Mouse (Mus musculus): Measurements from ENCODE around the gene Poc1b. TPM values are rescaled to one million over a fixed set of nuclear protein-coding genes. Genes with fewer than 3 reads are reported as not detected.

The Poc1b gene
- polyA plus RNA-seq, 1 experiment from 2014 or later: 15.8 TPM

DNA sequence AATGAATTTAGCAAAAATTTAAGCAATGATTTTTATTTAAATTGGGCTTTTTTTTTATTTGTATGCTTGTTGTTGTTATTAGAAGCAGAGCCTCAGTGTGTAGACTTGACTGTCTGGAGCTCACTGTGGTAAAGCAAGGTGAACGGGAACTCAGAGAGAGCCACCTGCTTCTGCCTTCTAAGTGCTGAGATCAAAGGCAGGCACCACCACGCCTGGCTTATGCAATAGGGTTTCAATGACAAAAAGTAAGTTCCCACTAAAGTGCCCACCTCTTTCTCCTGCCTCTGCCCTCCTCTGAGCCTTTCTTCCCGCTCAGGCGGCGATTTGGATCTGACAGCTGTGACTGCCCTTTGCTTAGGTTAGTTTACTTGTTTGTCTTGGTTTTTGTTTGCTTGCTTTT lies 72.3 kb downstream of the Poc1b start:
- H3K36me3 ChIP-seq (ENCODE audit: insufficient read depth, low read length): no peaks in the 10 kb centered on the region
- H3K4me2 ChIP-seq (ENCODE audit: low read length): no peak overlapping the region
- H3K27me3 ChIP-seq (ENCODE audit: insufficient read depth, low read length): no peaks in the 10 kb centered on the region
- ATAC-seq (replicated peaks; ENCODE audit: low FRiP score, low read depth): no peak
- WGBS: 94% methylated on average over 5 of the region's 5 CpGs
- TF ChIP-seq CTCF (IDR thresholded peaks at IDR 0.05; ENCODE audit: low read depth): no peak
- DNase-seq (ENCODE audit: low spot score): no peak
- no peaks in the 10 kb centered on the region for H3K9me3 ChIP-seq (replicated peaks; ENCODE audit: low read length)
- no peak overlapping the region for H3K27ac ChIP-seq
- no peaks in the 10 kb centered on the region for H3K4me1 ChIP-seq (replicated peaks; ENCODE audit: insufficient read depth, low read length)
- no peak overlapping the region for H3K9ac ChIP-seq (ENCODE audit: low read depth, low read length)
- no peak overlapping the region for H3K4me3 ChIP-seq (replicated peaks; ENCODE audit: low read depth, low read length)

DNA sequence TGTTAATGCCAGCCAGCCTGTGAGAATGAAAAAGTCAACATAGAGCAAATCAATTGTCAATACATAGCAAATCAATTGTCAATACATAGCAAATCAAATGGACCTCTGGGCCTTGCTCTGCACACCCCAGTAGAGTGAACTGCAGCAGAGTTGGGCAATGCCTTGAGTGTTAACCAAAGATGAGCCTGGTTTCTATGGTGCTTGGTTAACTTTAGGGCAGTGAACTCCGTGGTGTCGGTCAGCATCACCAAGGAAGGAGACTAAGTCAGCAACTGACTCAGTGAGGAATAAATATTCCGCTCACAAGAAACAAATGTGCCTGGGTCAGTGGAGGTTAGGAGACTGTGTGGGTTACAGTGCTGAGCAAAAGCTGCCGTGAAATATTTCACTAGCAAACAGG lies 72.7 kb downstream of the Poc1b start:
- H3K27ac ChIP-seq: no peak overlapping the region
- no peaks in the 10 kb centered on the region for H3K36me3 ChIP-seq (ENCODE audit: insufficient read depth, low read length)
- H3K9me3 ChIP-seq (replicated peaks; ENCODE audit: low read length): no peaks in the 10 kb centered on the region
- ATAC-seq (replicated peaks; ENCODE audit: low FRiP score, low read depth) (no peak), DNase-seq (ENCODE audit: low spot score) (no peak)
- no peak for TF ChIP-seq CTCF (IDR thresholded peaks at IDR 0.05; ENCODE audit: low read depth)
- no peaks in the 10 kb centered on the region for H3K27me3 ChIP-seq (ENCODE audit: insufficient read depth, low read length)
- WGBS: 85% methylated on average over 4 of the region's 4 CpGs
- no peak overlapping the region for H3K4me2 ChIP-seq (ENCODE audit: low read length)
- no peaks in the 10 kb centered on the region for H3K4me1 ChIP-seq (replicated peaks; ENCODE audit: insufficient read depth, low read length)
- no peak overlapping the region for H3K4me3 ChIP-seq (replicated peaks; ENCODE audit: low read depth, low read length)
- no peak overlapping the region for H3K9ac ChIP-seq (ENCODE audit: low read depth, low read length)

DNA sequence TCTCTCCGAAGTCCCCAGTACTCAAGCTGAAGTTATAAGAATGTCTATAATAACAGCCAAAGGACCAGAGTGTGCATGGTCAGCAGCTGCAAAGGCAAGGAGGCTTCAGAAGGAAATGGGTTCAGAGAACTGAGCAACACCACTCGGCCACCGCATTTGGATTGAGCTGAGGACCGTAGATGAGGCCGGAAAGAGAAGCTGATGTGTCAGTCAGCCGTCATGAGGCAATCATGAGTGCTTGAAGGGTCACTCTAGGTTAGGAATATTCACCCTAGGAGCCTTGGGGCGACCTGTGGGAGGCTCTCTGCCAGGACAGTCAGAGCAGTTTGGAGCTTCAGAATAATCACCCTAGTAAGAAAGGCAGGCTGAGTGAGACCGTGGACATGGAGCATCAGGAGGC lies 74.7 kb downstream of the Poc1b start:
- 0 out of 2 replicates have a peak, but pooled peaks cover 4% of the 10 kb centered on the region for H3K36me3 ChIP-seq (ENCODE audit: insufficient read depth, low read length)
- no peak for TF ChIP-seq CTCF (IDR thresholded peaks at IDR 0.05; ENCODE audit: low read depth)
- H3K9ac ChIP-seq (ENCODE audit: low read depth, low read length): no peak overlapping the region
- ATAC-seq (replicated peaks; ENCODE audit: low FRiP score, low read depth) (no peak), DNase-seq (ENCODE audit: low spot score) (no peak)
- no peaks in the 10 kb centered on the region for H3K27me3 ChIP-seq (ENCODE audit: insufficient read depth, low read length)
- H3K4me1 ChIP-seq (replicated peaks; ENCODE audit: insufficient read depth, low read length): no peaks in the 10 kb centered on the region
- WGBS: 88% methylated on average over 8 of the region's 8 CpGs
- no peak overlapping the region for H3K27ac ChIP-seq
- no peaks in the 10 kb centered on the region for H3K9me3 ChIP-seq (replicated peaks; ENCODE audit: low read length)
- no peak overlapping the region for H3K4me3 ChIP-seq (replicated peaks; ENCODE audit: low read depth, low read length)
- no peak overlapping the region for H3K4me2 ChIP-seq (ENCODE audit: low read length)

DNA sequence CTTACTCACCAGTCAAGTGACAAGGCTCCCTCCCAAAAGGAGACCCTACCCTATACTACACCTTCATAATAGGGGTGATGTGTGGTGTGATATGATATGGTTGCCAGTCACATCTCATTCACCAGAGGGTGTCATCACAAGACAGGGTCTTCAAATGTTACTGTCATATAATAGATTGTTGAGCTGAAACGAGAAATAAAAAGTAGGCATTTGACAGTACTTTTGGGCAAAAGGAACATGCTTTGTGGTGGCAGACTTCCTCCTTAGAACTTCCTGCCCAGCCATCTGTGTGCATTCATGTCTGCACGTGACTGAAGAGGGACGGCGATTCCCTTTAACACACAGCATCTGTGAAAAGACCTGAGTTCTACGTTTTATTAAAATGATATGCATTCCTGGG lies 75.3 kb downstream of the Poc1b start:
- Histone ChIP-seq H3K27me3 (ENCODE audit: insufficient read depth, low read length) (no peaks in the 10 kb centered on the region), H3K27ac (no peak overlapping the region), H3K4me2 (ENCODE audit: low read length) (no peak overlapping the region), H3K36me3 (ENCODE audit: insufficient read depth, low read length) (0 out of 2 replicates have a peak, but pooled peaks cover 4% of the 10 kb centered on the region), H3K4me3 (replicated peaks; ENCODE audit: low read depth, low read length) (no peak overlapping the region), H3K9me3 (replicated peaks; ENCODE audit: low read length) (no peaks in the 10 kb centered on the region), H3K4me1 (replicated peaks; ENCODE audit: insufficient read depth, low read length) (no peaks in the 10 kb centered on the region), H3K9ac (ENCODE audit: low read depth, low read length) (no peak overlapping the region)
- no peak for TF ChIP-seq CTCF (IDR thresholded peaks at IDR 0.05; ENCODE audit: low read depth)
- no peak for DNase-seq (ENCODE audit: low spot score)
- 81% methylated on average over 5 of the region's 5 CpGs for WGBS
- ATAC-seq (replicated peaks; ENCODE audit: low FRiP score, low read depth): no peak

DNA sequence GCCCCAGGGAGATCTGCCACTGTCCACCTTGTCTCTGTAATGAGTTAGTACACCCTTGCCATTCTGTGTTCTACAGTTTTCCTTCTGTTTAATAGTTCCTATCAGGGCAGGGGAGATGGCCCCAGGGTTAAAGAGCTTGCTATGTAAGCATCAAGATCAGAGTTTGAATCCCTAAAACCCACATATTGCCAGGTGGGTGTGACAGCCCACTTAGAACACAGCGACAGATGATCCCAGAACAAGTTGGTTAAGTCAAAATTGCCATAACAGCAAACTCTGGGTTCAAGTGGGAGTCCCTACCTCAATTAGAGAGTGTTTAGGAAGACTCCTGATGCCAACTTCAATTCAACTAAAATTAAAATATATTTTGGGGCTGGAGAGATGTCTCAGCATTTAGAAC lies 81.3 kb downstream of the Poc1b start:
- TF ChIP-seq CTCF (IDR thresholded peaks at IDR 0.05; ENCODE audit: low read depth): no peak
- Histone ChIP-seq H3K27me3 (ENCODE audit: insufficient read depth, low read length) (no peaks in the 10 kb centered on the region), H3K27ac (no peak overlapping the region), H3K4me1 (replicated peaks; ENCODE audit: insufficient read depth, low read length) (no peaks in the 10 kb centered on the region), H3K9me3 (replicated peaks; ENCODE audit: low read length) (no peaks in the 10 kb centered on the region), H3K4me3 (replicated peaks; ENCODE audit: low read depth, low read length) (no peak overlapping the region), H3K4me2 (ENCODE audit: low read length) (no peak overlapping the region), H3K36me3 (ENCODE audit: insufficient read depth, low read length) (0 out of 2 replicates have a peak, but pooled peaks cover 4% of the 10 kb centered on the region), H3K9ac (ENCODE audit: low read depth, low read length) (no peak overlapping the region)
- ATAC-seq (replicated peaks; ENCODE audit: low FRiP score, low read depth) (no peak), DNase-seq (ENCODE audit: low spot score) (no peak)
- WGBS: 87% methylated on average over 1 of the region's 1 CpGs

DNA sequence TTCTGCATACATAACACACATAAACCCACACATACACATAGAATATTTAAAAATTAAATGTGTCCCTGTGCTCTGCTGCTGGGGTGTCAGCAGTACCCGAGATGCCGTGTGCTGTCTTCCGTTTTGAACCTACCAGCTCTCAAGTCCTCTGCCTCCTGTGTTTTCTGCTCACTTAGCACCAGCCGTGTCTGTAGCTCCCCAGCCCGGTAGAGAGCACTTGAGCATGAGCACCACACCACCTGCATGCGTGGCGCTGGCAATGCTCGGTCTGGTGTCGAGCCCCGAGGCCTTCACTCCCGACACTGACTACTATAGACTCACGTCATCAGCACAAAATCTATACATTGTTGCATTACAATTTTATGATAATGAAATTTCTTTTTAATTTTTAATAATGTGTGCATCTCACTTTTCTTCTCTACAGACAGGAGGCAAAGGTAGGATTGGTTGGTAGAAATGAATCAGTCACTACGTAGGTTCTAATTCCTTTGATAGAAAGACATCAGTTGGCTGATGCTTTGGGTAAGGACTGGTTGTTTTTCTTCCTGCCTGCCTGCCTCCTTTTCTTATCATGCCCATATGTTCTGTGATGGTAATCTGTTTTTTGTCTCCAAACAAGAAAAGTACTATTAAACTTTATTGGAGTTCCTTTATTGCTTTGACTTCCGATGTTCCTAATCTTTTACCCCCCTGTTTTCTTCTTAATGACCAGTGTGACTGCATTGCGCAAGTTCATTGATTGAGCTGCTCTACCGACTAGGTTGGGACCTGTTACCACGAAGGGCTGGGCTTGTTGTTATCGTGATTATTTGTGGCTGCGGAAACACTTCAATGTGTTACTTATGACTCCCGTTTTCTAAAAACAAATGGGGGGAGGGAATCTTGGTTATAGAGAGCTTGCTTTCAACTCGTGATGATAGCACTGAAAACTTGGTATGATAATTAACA lies 82.1 kb downstream of the Poc1b start:
- Histone ChIP-seq H3K9me3 (replicated peaks; ENCODE audit: low read length) (no peaks in the 10 kb centered on the region), H3K36me3 (ENCODE audit: insufficient read depth, low read length) (0 out of 2 replicates have a peak, but pooled peaks cover 4% of the 10 kb centered on the region), H3K9ac (ENCODE audit: low read depth, low read length) (no peak overlapping the region), H3K4me1 (replicated peaks; ENCODE audit: insufficient read depth, low read length) (no peaks in the 10 kb centered on the region), H3K4me3 (replicated peaks; ENCODE audit: low read depth, low read length) (no peak overlapping the region), H3K27me3 (ENCODE audit: insufficient read depth, low read length) (no peaks in the 10 kb centered on the region), H3K4me2 (ENCODE audit: low read length) (no peak overlapping the region), H3K27ac (no peak overlapping the region)
- 82% methylated on average over 21 of the region's 21 CpGs for WGBS
- no peak for TF ChIP-seq CTCF (IDR thresholded peaks at IDR 0.05; ENCODE audit: low read depth)
- DNase-seq (ENCODE audit: low spot score): no peak
- no peak for ATAC-seq (replicated peaks; ENCODE audit: low FRiP score, low read depth)
